Mouse (Mus musculus) forebrain, embryonic 10.5 days (tissue): ENCODE data around the gene Cd93. TPM values are rescaled to one million over a fixed set of nuclear protein-coding genes. Genes with fewer than 3 reads are reported as not detected.
A peak's percentile ranks its signal among the peaks of the same experiment; 100 is the strongest.

Experiments
- DNase-seq: peaks from one replicate; pipeline ENCODE4 v3.0.0-alpha.2; 2017; ENCODE audit warnings: low spot score; ENCODE audit errors: extremely low spot score
- H3K27ac ChIP-seq: fragments of 300-500 bp; sonication (generic); 2 replicates; pipeline ENCODE4 v1.5.1; 2016; ENCODE audit warnings: mild to moderate bottlenecking
- H3K27me3 ChIP-seq: fragments of 300-500 bp; sonication (generic); 2 replicates; pipeline ENCODE4 v1.6.1; 2016; ENCODE audit warnings: mild to moderate bottlenecking; ENCODE audit not compliant: poor library complexity, severe bottlenecking
- H3K36me3 ChIP-seq: fragments of 300-500 bp; sonication (generic); replicated peaks from 2 replicates; pipeline ENCODE4 v1.6.1; 2016; ENCODE audit warnings: mild to moderate bottlenecking, moderate library complexity
- H3K4me1 ChIP-seq: fragments of 300-500 bp; sonication (generic); 2 replicates; pipeline ENCODE4 v1.6.1; 2016
- H3K4me3 ChIP-seq: fragments of 300-500 bp; sonication (generic); 2 replicates; pipeline ENCODE4 v1.5.1; 2016; ENCODE audit warnings: mild to moderate bottlenecking, moderate library complexity
- H3K9me3 ChIP-seq: fragments of 300-500 bp; sonication (generic); 2 replicates; pipeline ENCODE4 v1.6.1; 2016; ENCODE audit warnings: mild to moderate bottlenecking, moderate library complexity
- WGBS: fragments of 180-500 bp; shearing (Covaris S2); methylation state at CpG from one replicate; pipeline ENCODE4 v1.1.7; 2016; 5-methylcytosine and 5-hydroxymethylcytosine counted together
- polyA plus RNA-seq: library from polyadenylated mRNA; unstranded; fragments of >200 nt; fragmentation: Nextera tagmentation; extraction: Ambion mirVana; gene quantifications from 2 replicates; pipeline ENCODE4 v1.2.1, GENCODE M21; 2016

Cd93 gene
- polyA plus RNA-seq, 1 experiment from 2014 or later = 5.1 TPM

DNA sequence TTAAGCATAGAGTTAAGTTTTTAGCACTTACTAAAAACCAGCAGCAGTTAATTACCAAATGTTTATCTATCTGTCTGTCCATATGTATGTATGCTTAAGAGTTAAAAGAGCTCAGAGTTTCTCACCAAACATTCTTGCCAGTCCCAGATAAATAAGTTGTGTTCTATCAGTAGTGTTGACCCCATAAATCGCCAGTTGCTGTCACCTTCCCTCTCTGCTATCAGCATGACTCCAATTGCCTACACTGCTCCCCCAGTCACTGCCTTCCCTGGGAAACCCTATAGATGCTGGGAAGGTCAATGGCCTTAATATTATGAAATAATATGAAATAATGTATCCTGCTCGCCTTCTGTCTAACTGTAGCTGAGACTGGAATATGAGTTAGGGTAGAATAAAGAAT lies 11.0 kb downstream of the Cd93 start:
- Histone ChIP-seq H3K27me3 (no peaks in the 10 kb centered on the region), H3K4me3 (no peak overlapping the region), H3K36me3 (no peaks in the 10 kb centered on the region), H3K9me3 (no peaks in the 10 kb centered on the region), H3K27ac (no peak overlapping the region), H3K4me1 (peaks cover 4% of the 10 kb centered on the region)
- 81% methylated on average over 2 of the region's 2 CpGs for WGBS
- no peak for DNase-seq

GRCm38 (mm10) chr2:148430941-148431340 lies 12.4 kb downstream of the Cd93 start:
- no peak for DNase-seq
- 84% methylated on average over 4 of the region's 4 CpGs for WGBS
- no peaks in the 10 kb centered on the region for H3K27me3 ChIP-seq
- no peaks in the 10 kb centered on the region; the same call in 1 of the 2 replicates for H3K4me1 ChIP-seq
- no peaks in the 10 kb centered on the region for H3K36me3 ChIP-seq
- no peak overlapping the region for H3K4me3 ChIP-seq
- H3K27ac ChIP-seq = no peak overlapping the region
- H3K9me3 ChIP-seq = no peaks in the 10 kb centered on the region

- no peak for DNase-seq
- Histone ChIP-seq H3K4me1 (no peaks in the 10 kb centered on the region), H3K27me3 (no peaks in the 10 kb centered on the region), H3K27ac (no peak overlapping the region), H3K4me3 (no peak overlapping the region), H3K36me3 (no peaks in the 10 kb centered on the region), H3K9me3 (no peaks in the 10 kb centered on the region)
Measured at GRCm38 (mm10) chr2:148429001-148429505, 14.3 kb downstream of the Cd93 start.

GRCm38 (mm10) chr2:148428523-148428922 lies 14.8 kb downstream of the Cd93 start:
- H3K36me3 ChIP-seq = no peaks in the 10 kb centered on the region
- DNase-seq = no peak
- 87% methylated on average over 3 of the region's 3 CpGs for WGBS

DNA sequence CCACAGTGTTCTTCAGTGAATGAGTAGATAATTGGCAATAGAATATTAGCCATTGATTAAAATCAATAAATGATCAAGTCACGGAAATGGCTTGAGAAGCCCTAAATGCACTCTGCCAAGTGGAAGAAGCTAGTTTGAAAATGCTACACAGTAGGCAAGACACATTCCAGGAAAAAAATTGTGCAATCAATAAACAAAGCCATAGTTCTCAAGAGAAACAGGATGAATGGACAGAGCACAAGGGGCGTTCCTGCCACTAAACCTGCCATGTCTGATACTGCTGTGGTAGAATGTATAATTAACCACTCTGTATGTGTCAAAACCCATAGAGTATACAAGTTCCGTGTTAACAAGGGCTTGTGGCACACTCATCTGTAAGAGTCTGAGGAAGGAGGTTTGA lies 15.8 kb downstream of the Cd93 start:
- 89% methylated on average over 3 of the region's 3 CpGs for WGBS
- H3K4me3 ChIP-seq = no peak overlapping the region
- H3K4me1 ChIP-seq = no peaks in the 10 kb centered on the region
- H3K27ac ChIP-seq = no peak overlapping the region
- DNase-seq = no peak
- no peaks in the 10 kb centered on the region for H3K9me3 ChIP-seq
- H3K27me3 ChIP-seq = no peaks in the 10 kb centered on the region
- no peaks in the 10 kb centered on the region for H3K36me3 ChIP-seq

More at GRCm38 (mm10) chr2:148428523-148428922, 14.8 kb downstream of the Cd93 start:
- Histone ChIP-seq H3K27ac (no peak overlapping the region), H3K4me3 (no peak overlapping the region), H3K27me3 (no peaks in the 10 kb centered on the region), H3K9me3 (no peaks in the 10 kb centered on the region), H3K4me1 (no peaks in the 10 kb centered on the region)

GRCm38 (mm10) chr2:148425709-148426382 lies 17.5 kb downstream of the Cd93 start:
- Histone ChIP-seq H3K27ac (no peak overlapping the region), H3K4me1 (no peaks in the 10 kb centered on the region), H3K36me3 (no peaks in the 10 kb centered on the region), H3K4me3 (no peak overlapping the region), H3K9me3 (no peaks in the 10 kb centered on the region), H3K27me3 (no peaks in the 10 kb centered on the region)
- no peak for DNase-seq
- WGBS = 86% methylated on average over 5 of the region's 5 CpGs

DNA sequence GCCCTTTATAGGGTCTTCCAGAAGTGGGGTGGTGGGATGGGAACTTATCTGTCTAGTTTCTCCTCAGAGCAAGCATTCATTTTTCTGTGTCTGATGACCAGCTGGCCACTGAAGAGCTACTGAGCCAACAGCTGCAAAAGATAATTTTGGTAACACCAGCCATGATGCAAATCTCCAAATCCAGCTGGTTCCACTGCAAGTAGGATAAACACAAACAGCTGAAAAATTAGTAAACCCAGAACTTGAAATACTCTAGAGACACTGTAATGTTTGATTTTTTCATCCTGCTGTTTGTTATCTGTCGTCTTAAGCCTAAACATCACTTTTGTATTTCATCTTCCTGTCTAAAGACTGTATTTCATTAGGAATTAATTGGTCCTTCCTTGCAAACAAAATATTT lies 21.7 kb downstream of the Cd93 start:
- no peaks in the 10 kb centered on the region for H3K4me1 ChIP-seq
- H3K9me3 ChIP-seq = no peaks in the 10 kb centered on the region
- DNase-seq = no peak
- no peaks in the 10 kb centered on the region for H3K27me3 ChIP-seq
- WGBS = 78% methylated on average over 1 of the region's 1 CpGs
- H3K4me3 ChIP-seq = no peak overlapping the region
- H3K36me3 ChIP-seq = no peaks in the 10 kb centered on the region
- H3K27ac ChIP-seq = no peak overlapping the region

DNA sequence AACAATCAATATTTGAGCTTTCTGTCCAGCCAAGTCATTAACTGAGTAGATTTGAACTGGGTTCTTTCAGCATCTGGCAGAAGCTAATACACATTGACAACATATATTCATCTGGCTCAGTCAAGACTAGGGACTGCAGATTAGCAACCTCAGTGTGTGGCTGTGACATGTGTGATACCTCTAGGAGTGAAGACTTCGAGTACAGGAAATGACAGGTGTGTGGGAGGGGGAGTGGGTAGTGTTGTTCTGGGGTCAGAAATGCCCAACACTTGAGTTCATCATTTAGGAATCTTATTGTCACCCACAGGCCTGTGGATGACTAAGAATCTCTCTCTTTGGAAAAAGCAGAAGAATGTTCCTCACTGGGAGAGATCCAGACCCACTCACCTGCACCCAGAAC lies 22.3 kb downstream of the Cd93 start:
- no peaks in the 10 kb centered on the region for H3K27me3 ChIP-seq
- DNase-seq = no peak
- no peaks in the 10 kb centered on the region for H3K4me1 ChIP-seq
- no peak overlapping the region for H3K4me3 ChIP-seq
- H3K9me3 ChIP-seq = no peaks in the 10 kb centered on the region
- 53% methylated on average over 1 of the region's 1 CpGs for WGBS
- no peak overlapping the region for H3K27ac ChIP-seq
- H3K36me3 ChIP-seq = no peaks in the 10 kb centered on the region

GRCm38 (mm10) chr2:148419776-148420175 lies 23.6 kb downstream of the Cd93 start:
- H3K4me3 ChIP-seq = no peak overlapping the region
- H3K36me3 ChIP-seq = no peaks in the 10 kb centered on the region
- WGBS = 91% methylated on average over 2 of the region's 2 CpGs
- no peaks in the 10 kb centered on the region for H3K9me3 ChIP-seq
- H3K27ac ChIP-seq = no peak overlapping the region
- no peaks in the 10 kb centered on the region for H3K27me3 ChIP-seq
- H3K4me1 ChIP-seq = no peaks in the 10 kb centered on the region
- no peak for DNase-seq

DNA sequence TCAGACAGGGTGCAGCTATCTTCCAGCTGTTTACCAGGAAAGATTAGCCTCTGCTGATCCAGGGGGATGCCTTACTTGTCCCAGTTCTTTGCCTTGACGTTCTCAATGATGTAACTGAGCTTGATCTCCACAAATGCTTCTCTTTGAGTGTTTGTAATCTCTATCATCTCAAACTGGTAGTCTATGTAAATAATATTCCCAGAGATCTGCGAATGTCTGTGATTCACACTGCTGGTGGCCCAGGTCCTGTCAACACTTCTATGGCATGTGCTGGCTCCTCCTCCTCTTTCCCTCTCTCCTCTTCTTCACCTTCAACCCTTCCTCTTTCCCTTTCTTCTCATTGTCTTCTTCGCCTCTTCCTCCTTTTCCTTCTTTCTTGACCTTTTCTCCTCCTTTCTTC lies 24.2 kb downstream of the Cd93 start:
- 82% methylated on average over 3 of the region's 3 CpGs for WGBS

DNA sequence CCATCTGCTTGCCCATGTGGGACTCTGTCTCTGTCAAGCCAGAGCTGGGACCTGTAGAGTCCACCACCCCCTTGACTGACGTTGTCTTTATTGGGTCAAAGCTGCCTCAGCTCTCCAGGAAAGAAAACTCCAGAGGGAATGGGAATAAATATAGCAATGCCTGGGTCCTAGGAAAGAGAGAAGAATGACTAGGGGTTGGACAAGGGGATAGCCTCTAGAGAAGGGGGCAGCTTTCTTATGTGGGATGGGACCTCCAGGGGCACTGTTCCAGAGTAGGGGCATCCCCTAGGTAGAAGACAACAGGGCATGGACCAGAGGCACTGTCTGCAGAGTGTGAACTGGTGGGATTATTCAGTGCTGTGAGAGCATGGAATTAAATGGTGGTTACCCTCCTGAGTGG lies 33.5 kb downstream of the Cd93 start:
- Histone ChIP-seq H3K36me3 (no peaks in the 10 kb centered on the region), H3K27ac (no peak overlapping the region), H3K27me3 (peaks cover 46% of the 10 kb centered on the region), H3K4me1 (peaks cover 38% of the 10 kb centered on the region), H3K4me3 (no peak overlapping the region), H3K9me3 (no peaks in the 10 kb centered on the region)
- no peak for DNase-seq
- WGBS = 93% methylated on average over 1 of the region's 1 CpGs

More for the DNA sequence above, 24.2 kb downstream of the Cd93 start:
- Histone ChIP-seq H3K27ac (no peak overlapping the region), H3K4me1 (no peaks in the 10 kb centered on the region), H3K36me3 (no peaks in the 10 kb centered on the region), H3K9me3 (no peaks in the 10 kb centered on the region), H3K27me3 (no peaks in the 10 kb centered on the region), H3K4me3 (no peak overlapping the region)
- no peak for DNase-seq

GRCm38 (mm10) chr2:148409141-148409540 lies 34.2 kb downstream of the Cd93 start:
- H3K9me3 ChIP-seq = no peaks in the 10 kb centered on the region
- H3K4me1 ChIP-seq = peaks cover 38% of the 10 kb centered on the region
- H3K27me3 ChIP-seq = peaks cover 53% of the 10 kb centered on the region
- WGBS = 31% methylated on average over 9 of the region's 9 CpGs
- no peaks in the 10 kb centered on the region for H3K36me3 ChIP-seq
- H3K4me3 ChIP-seq = no peak overlapping the region
- no peak overlapping the region for H3K27ac ChIP-seq
- DNase-seq = peak; percentile 63

DNA sequence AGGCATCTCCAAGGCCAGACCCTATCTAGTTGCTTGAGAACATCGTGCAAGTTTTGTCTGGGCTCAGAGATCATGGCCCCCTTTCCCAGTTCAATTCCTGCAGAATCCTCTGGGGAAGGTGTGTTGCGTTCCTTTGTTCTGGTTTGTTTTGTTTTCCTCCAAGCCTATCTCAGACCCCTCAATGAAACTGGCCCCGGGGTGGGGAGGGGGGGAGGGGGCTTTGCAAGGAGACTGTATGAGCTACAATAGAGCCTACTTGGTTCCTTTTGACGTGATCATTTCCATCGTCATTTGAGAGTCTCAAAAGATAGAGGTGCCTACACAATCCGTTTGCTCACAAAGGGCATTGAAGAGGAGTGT lies 34.6 kb downstream of the Cd93 start:
- H3K27me3 ChIP-seq = peaks cover 57% of the 10 kb centered on the region
- H3K27ac ChIP-seq = no peak overlapping the region
- no peak overlapping the region for H3K4me3 ChIP-seq
- no peaks in the 10 kb centered on the region for H3K36me3 ChIP-seq
- WGBS = 14% methylated on average over 6 of the region's 6 CpGs
- H3K4me1 ChIP-seq = peaks cover 38% of the 10 kb centered on the region
- H3K9me3 ChIP-seq = no peaks in the 10 kb centered on the region
- DNase-seq = no peak
